Mouse (Mus musculus) brain, embryonic 14.5 days (tissue): ENCODE measurements around the gene Ephb2.

Experiments used
- CTCF ChIP-seq: fragments of 200-500 bp; IDR thresholded peaks from 2 replicates; pipeline ENCODE4 v1.5.1; 2012; ENCODE audit warnings: inconsistent platforms, mild to moderate bottlenecking, moderate library complexity, borderline replicate concordance; ENCODE audit not compliant: insufficient read depth, insufficient read length; ENCODE audit errors: extremely low read depth
- POLR2A ChIP-seq: fragments of 200-500 bp; IDR thresholded peaks from 2 replicates; pipeline ENCODE4 v1.6.1; 2012; ENCODE audit warnings: mild to moderate bottlenecking, inconsistent platforms, borderline replicate concordance; ENCODE audit not compliant: poor library complexity, insufficient read depth, insufficient read length, severe bottlenecking; ENCODE audit errors: extremely low read depth

- TF ChIP-seq POLR2A = no peak
- no peak for TF ChIP-seq CTCF
Observed at GRCm38 (mm10) chr4:136763349-136763748, 72.4 kb downstream of the Ephb2 start.
